Mouse (Mus musculus) C2C12 (cell line): ENCODE measurements around the gene Susd6. TPM values are rescaled to one million over a fixed set of nuclear protein-coding genes. Genes with fewer than 3 reads are reported as not detected.

Experiments
- H3K27me3 ChIP-seq: one replicate; pipeline ENCODE4 v1.6.1; 2011; ENCODE audit not compliant: control insufficient read depth, insufficient read depth, insufficient read length
- H3K36me3 ChIP-seq: one replicate; pipeline ENCODE4 v1.6.1; 2011; ENCODE audit not compliant: control insufficient read depth, insufficient read depth
- H3K4me3 ChIP-seq: one replicate; pipeline ENCODE4 v1.5.1; 2011; ENCODE audit warnings: mild to moderate bottlenecking, control low read depth; ENCODE audit not compliant: poor library complexity, insufficient read depth, severe bottlenecking
- H3K79me2 ChIP-seq: one replicate; pipeline ENCODE4 v1.6.1; 2011; ENCODE audit not compliant: control insufficient read depth, insufficient read depth
- H3K79me3 ChIP-seq: one replicate; pipeline ENCODE4 v1.6.1; 2011; ENCODE audit warnings: low read depth, control low read depth
- H3ac ChIP-seq: one replicate; pipeline ENCODE3; 2011; ENCODE audit warnings: low read depth; ENCODE audit not compliant: control insufficient read depth, insufficient read length
- CEBPB ChIP-seq: IDR thresholded peaks from one replicate; pipeline ENCODE4 v1.6.1; 2011; ENCODE audit warnings: low read depth, mild to moderate bottlenecking, control low read depth, moderate library complexity
- CTCF ChIP-seq: IDR thresholded peaks from one replicate; pipeline ENCODE4 v1.5.1; 2011; ENCODE audit not compliant: control insufficient read depth, insufficient read depth, insufficient read length
- FOSL1 ChIP-seq: IDR thresholded peaks from one replicate; pipeline ENCODE4 v1.8.0; 2011; ENCODE audit warnings: mild to moderate bottlenecking, low read length; ENCODE audit not compliant: poor library complexity, insufficient read depth, severe bottlenecking
- MAX ChIP-seq: IDR thresholded peaks from one replicate; pipeline ENCODE4 v1.6.1; 2011; ENCODE audit warnings: mild to moderate bottlenecking, control low read depth
- MYOD1 ChIP-seq: IDR thresholded peaks from one replicate; pipeline ENCODE4 v1.6.1; 2011; ENCODE audit warnings: low read depth; ENCODE audit not compliant: control insufficient read depth, insufficient read length
- MYOG ChIP-seq: IDR thresholded peaks from one replicate; pipeline ENCODE4 v1.6.1; 2011; ENCODE audit not compliant: control insufficient read depth, insufficient read length; ENCODE audit errors: extremely low read depth
- USF1 ChIP-seq: IDR thresholded peaks from one replicate; pipeline ENCODE4 v1.6.1; 2011; ENCODE audit warnings: low read depth, mild to moderate bottlenecking, control low read depth, moderate library complexity
- polyA plus RNA-seq: library from polyadenylated mRNA; unstranded; fragments of >200 nt; fragmentation: generic; extraction: Trizol; gene quantifications from one replicate; pipeline ENCODE4 v1.2.1, GENCODE M21; 2012; ENCODE audit warnings: missing spikeins

Susd6 gene
- polyA plus RNA-seq, 1 experiment: 20.9 TPM

DNA sequence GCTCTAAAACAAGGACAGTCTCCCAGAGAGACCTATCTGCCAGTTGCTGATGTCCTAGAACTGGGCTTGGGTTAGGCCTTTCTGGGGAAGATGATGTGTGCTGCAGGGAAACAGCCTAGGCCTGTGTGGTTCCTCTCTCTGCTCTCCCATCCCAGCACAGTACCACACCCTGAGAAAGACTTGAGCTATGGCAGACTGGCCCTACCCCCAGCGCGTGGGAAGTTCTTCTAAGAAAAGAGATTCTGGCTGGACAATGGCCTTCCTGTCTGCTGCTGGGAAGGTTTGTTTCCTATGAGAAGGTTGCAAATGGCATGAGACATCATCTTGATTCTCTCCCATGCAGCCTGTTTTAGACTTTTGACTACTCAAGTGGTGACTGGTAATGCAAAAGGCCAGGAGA, 73.1 kb downstream of the Susd6 start:
- Histone ChIP-seq H3K36me3 (peaks cover 8% of the 10 kb centered on the region), H3K4me3 (no peak overlapping the region), H3ac (no peak overlapping the region), H3K27me3 (no peaks in the 10 kb centered on the region), H3K79me3 (peaks cover 8% of the 10 kb centered on the region), H3K79me2 (peaks cover 47% of the 10 kb centered on the region)
- no peak for TF ChIP-seq CTCF
- no peak for TF ChIP-seq MAX
- no peak for TF ChIP-seq CEBPB
- no peak for TF ChIP-seq MYOD1
- no peak for TF ChIP-seq FOSL1
- TF ChIP-seq MYOG: no peak
- no peak for TF ChIP-seq USF1

DNA sequence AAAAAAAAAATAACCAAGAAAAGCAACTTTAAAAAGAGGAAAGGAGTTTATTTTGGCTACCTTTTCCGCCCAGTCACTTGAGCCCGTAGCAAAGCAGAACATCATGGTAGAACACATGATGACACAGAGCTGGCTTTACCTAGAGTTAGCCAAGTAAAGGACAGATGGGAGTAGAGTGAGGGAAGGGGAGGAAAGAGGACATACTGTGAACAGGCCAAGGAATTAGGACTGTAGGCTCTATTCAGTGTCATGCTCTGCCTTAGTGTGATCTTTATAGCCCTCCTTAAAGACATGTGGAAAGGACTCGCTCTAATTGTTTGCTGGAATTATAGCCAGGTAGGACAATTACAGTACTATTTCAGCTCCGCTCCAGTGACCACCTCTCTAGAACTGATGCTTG, 74.9 kb downstream of the Susd6 start:
- Histone ChIP-seq H3K79me3 (peaks cover 8% of the 10 kb centered on the region), H3ac (no peak overlapping the region), H3K27me3 (no peaks in the 10 kb centered on the region), H3K79me2 (peaks cover 42% of the 10 kb centered on the region), H3K36me3 (peaks cover 26% of the 10 kb centered on the region), H3K4me3 (no peak overlapping the region)
- no peak for TF ChIP-seq CTCF
- no peak for TF ChIP-seq CEBPB
- TF ChIP-seq MAX: no peak
- no peak for TF ChIP-seq USF1
- no peak for TF ChIP-seq MYOG
- no peak for TF ChIP-seq FOSL1
- no peak for TF ChIP-seq MYOD1

GRCm38 (mm10) chr12:80866023-80866422, 75.7 kb downstream of the Susd6 start:
- Histone ChIP-seq H3K79me2 (peaks cover 37% of the 10 kb centered on the region), H3K36me3 (peaks cover 33% of the 10 kb centered on the region), H3K4me3 (no peak overlapping the region), H3K79me3 (peaks cover 8% of the 10 kb centered on the region), H3K27me3 (no peaks in the 10 kb centered on the region), H3ac (no peak overlapping the region)
- no peak for TF ChIP-seq MYOG
- no peak for TF ChIP-seq CEBPB
- TF ChIP-seq MYOD1: no peak
- no peak for TF ChIP-seq FOSL1
- TF ChIP-seq MAX: no peak

- Histone ChIP-seq H3K36me3 (peaks cover 42% of the 10 kb centered on the region), H3K79me2 (peaks cover 37% of the 10 kb centered on the region), H3K27me3 (no peaks in the 10 kb centered on the region), H3ac (no peak overlapping the region), H3K79me3 (peaks cover 6% of the 10 kb centered on the region), H3K4me3 (no peak overlapping the region)
- TF ChIP-seq MYOG: no peak
- TF ChIP-seq MAX: no peak
Measured at GRCm38 (mm10) chr12:80867083-80867482, 76.8 kb downstream of the Susd6 start.

GRCm38 (mm10) chr12:80868401-80868800, 78.1 kb downstream of the Susd6 start:
- Histone ChIP-seq H3K36me3 (peaks cover 54% of the 10 kb centered on the region), H3K27me3 (no peaks in the 10 kb centered on the region), H3K4me3 (no peak overlapping the region), H3K79me2 (peaks cover 31% of the 10 kb centered on the region), H3ac (no peak overlapping the region), H3K79me3 (peaks cover 6% of the 10 kb centered on the region)
- no peak for TF ChIP-seq MAX
- TF ChIP-seq USF1: no peak

DNA sequence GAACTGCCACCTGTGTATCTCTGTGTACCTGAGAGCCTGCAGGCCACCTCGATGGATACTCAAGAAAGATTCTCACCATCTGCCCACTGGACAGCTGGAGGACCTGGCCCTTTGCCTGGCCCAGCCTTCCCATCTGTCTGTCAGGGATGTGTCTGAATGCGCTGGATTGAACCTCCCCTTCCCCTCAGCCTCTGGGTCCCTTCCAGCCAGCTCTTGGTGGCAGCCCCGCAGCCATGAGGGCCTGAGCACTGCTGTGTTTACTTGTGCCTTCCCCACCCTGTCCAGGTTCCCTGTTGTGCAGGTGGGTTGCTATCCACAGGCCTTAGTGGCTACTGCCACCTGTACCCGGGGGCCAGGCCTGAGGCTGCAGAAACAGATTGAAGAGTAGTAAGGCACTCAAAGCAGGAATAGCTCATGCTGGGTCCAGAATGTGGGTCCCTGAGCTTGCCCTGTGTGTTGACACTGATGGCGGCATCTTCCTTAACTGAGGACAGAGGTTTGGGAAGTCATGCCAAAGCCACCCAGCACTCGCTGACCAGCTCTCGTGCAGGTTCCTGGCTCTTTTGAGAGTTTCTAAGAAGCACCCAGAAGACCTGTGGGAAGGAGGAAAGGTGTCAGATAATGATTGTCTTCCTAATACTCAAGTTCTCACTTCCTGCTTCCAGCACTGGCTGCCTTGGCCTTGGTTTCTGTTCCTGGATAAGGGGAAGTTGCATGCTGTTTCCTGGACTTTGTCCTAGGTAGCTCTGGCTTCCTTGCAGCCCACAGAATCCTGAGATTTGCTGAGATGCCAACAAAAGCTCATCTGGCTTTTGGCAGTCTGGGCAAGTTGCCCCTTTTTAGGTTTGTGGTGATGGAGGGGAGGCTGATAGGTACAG, 87.1 kb downstream of the Susd6 start:
- no peak overlapping the region for H3K4me3 ChIP-seq
- no peak for TF ChIP-seq MYOD1
- no peak for TF ChIP-seq CTCF
- no peak for TF ChIP-seq USF1
- TF ChIP-seq FOSL1: no peak
- TF ChIP-seq MYOG: no peak
- TF ChIP-seq CEBPB: no peak
- no peak for TF ChIP-seq MAX
- peaks cover 69% of the 10 kb centered on the region for H3K36me3 ChIP-seq
- H3K79me3 ChIP-seq: no peaks in the 10 kb centered on the region
- no peaks in the 10 kb centered on the region for H3K27me3 ChIP-seq
- H3K79me2 ChIP-seq: no peaks in the 10 kb centered on the region
- no peak overlapping the region for H3ac ChIP-seq
